Mouse (Mus musculus) skeletal muscle tissue, adult 2 months (tissue): Measurements from ENCODE around the gene P2ry1.
A peak's percentile ranks its signal among the peaks of the same experiment; 100 is the strongest.

ENCODE experiments used
- DNase-seq: peaks from one replicate; pipeline ENCODE4 v3.0.0-alpha.2; 2012; ENCODE audit warnings: low read depth, low spot score

The P2ry1 gene

DNA sequence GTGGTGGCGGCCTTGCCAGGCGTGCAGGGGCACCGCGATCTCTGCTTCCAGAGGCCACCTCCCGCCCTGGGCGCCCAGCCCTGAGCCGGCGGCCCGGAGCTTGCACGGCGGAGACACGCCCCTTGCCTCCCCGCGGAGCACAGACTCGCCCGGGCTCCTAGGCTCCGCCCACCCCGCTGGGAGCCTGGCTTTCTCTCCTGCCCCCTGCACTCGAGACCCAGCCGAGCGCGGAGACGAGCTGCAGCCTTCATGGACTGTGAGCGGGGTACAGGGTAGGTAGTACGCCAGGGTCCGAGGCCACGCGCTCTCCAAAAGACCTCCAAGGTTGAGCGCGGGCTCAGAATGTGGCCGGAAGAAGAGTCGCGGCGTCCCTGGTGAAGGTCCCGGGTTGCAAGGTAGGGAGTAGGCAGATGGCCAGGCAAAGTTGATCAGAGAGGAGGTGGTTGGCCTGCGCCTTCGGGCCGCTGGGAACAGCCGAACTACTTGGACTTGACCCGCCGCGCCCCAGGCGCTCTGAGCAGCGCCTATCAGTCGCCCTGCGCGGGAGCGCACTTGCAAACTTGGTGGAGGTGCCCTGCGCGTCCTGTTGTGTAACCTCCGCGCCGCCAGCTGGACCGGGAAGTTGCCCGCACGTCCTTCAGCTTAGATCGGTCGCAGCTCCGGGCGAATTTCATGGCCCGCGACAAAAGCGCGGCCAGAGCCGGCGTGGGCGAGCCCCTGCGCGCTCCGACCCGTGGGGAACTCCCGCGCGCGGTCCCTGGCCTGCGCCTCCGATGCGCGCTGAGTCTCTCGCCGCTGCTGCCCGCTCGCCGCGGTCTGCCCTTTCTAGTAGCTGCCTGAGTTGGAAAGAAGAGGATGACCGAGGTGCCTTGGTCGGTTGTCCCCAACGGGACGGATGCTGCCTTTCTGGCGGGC, at the start of gene P2ry1:
TSS of gene P2ry1 (plus strand) at position 209 of the 915 bp plus-strand sequence.
- peak; percentile 74 for DNase-seq

DNA sequence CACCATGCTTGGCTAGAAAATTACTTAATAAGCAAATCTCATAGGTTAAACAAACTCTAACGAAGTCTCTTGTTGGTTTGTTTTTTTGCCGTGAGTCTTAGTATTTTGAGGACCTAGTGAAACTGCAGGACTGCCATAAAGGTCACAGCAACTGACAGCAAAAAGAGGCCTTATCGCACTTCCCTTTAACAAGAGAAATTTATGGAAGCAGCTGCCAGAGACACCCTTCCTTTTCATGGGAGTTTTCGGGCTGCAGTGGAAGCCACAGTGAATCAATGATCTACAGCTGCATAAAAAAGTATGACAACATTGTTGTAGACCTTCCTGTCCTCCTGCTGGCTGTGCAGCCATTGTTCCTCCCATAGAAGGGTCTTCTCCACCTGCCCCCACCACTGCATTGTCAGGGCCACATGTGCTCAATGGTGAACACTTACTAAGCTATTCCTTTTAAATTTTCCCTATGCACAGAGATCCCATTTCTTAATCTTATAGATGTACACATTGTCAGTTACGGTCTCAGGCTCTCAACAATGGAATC, 49.3 kb upstream of the P2ry1 start:
- DNase-seq = no peak

DNA sequence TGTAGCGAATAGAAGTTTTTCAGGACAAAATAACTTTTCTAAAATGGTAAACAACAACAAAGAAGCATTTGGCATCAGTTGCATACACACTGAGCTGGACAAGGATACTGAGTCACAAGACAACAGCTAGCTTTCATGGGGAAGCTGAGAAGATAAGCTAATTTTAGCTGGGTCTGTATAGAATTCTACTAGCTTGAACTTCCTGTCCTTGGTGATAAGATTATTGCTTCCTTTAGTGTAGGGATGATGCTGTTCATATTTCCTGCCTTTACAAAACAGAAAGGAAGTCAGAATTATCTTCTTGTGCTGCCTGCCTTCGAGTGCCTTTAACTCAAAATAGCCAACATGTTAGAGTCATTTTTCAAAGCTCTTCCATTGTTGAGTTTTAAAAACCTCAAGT, 48.5 kb upstream of the P2ry1 start:
- no peak for DNase-seq

DNA sequence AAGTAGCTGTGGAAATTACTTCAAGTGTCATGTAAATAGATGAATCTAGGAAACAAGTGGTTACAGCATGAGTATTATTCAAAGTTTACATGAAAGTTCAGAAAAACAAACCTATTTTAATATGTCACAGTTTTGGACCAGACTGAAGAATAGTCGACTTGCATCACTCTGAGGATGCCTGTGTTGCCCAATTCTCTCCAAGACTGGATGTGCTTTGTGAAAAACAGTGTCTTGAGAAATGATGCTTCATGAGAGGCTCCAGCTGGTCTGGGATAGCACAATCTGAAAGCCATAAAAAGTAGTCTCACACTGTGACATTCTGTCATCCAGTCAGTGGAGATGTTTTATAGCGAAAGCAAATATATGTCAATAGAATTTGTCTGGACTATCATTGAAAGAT, 43.8 kb upstream of the P2ry1 start:
- DNase-seq = peak; percentile 27

DNA sequence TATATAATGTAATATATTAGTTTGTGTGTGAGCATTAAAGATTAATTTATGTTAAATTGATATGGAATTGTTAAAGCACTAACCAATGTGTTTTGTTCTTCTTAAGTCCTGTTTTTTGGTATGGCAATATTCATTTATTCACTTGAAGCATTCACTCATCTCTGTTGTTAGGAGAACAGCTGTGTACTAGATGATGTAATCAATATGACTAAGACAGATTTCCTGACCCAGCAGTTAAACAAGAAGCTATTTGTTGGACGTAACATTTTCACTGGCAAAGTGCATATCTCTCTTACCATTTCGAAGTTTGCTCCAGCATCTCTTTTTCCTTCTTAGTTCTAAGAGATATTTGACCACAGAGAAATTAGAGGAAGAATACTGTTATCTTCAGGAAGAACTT, 37.5 kb upstream of the P2ry1 start:
- DNase-seq = peak; percentile 27

DNA sequence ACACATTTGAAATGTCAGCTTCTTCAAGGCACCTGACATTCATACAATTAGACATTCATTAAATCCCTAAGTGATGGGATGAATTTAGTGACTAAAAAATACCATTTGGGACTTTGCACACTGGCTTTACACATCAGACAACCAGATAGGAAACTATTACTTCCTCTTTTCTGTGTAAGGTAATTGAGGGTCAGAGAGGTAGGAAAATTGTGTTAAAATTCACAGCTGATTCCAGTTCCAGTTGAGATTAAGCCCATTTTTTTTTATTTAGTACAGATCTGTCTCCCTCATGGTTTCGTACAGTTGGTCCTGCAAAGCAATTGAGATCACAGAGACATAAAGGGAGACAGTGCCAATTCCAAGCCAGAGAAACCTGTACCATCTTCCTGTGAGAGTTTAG, 27.7 kb upstream of the P2ry1 start:
- no peak for DNase-seq

DNA sequence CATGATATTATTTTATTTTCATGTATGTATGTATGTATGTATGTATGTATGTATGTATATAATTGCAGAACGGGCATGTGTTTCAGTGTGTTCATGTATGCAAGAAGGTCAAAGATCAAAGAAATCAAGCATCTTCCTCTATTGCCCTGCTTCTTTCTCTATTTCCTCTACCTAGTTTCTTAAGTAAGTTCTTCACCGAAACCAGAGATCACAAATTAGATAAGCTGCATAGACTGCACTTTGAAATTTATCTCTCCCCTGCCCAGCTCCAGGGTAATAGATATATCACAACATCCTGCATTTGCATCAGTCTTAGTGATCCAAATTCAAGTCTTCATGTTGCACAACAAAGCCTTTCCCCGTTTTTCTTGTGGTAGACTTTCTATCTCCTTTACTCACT, 20.5 kb upstream of the P2ry1 start:
- no peak for DNase-seq

DNA sequence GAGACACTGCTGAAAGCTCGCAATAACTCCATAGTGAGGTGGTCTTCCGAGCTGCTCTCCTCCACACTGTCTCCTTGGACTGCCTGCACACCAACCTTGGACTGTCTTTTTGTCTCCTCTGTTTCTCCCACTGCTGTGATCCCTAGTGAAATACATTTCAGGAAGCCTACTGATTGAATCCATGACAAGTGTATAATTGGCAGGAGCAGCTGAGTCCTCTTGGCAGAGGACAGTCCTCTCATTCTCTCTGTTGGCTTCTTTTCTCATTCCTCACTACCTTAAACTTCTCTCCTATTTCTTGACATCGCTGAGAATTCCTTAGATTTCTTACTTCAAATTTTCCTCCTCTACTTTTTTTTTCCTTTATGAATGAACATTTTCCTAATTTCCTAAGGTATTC, 4.5 kb upstream of the P2ry1 start:
- DNase-seq = peak; percentile 20

DNA sequence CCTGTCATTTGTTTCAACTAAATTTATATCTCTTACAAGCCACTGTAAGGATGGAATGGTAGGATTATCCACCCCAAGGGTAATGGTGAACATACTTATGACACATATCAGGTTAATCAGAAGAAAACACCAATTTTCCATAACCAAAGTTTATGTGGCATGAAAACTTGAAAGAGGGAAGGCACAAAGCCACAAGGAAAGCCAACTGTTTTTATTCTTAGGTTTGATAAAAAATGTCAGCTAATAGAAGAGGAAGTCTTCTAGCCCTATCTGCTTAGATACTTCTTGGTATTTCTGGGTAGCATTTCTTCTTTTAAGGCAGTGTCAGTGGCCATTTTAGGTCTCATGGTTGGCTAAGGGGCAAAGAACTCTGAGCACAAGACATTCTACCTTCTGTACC, 2.9 kb upstream of the P2ry1 start:
- no peak for DNase-seq

DNA sequence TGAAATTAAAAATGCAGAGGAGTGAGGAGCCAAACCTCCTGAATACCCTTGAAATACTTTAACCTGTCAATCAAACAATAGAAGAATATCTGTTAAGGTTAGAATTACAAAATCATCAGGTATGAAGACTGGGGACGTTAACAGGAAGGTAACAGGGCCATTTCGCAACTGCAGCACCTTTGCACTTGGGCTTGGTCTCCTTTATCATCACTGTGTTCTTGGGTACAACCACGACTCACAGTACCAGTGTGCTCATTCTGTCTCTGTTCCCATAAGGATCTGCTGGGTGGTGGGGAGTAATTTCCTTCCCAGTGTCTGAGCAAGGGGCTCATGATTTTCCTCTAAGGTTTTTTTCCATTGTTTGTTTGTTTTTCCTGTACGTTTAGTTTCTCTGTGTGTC, 1.8 kb upstream of the P2ry1 start:
- DNase-seq = no peak

DNA sequence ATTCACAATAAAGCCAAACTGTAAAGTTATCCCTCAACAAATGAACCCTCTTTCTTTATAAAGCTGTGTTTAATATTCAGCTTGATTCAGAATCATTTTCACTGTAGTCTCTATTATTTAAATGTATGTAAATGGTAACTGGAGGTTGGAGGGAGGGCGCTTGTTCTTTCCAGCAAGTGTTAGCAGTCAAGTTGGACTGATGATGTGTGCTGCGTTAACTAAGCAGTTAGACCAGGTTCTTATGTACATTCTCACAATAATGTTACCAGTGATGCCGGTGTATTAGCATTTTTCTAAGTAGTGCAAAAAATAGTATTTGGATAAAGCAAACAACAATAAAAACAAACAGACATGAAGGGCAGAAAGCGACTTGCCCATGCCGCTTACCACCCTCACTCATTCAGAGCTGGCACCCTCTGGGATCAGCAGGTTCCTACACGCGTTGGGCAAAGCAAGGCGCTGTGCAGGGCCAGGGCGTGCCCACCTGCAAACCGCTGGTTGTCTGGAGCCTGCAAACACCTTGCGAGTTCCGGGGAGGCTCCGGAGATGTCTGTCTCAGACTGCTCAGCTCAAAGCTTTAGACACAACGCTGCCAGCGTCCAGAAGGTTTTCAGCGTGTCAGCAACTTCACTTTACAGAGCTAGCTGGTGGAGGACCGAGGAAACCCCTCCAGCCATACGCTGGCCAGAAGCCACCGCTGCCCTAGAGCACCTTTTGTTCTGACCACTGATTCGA, 576 bp upstream of the P2ry1 start:
- DNase-seq = no peak

DNA sequence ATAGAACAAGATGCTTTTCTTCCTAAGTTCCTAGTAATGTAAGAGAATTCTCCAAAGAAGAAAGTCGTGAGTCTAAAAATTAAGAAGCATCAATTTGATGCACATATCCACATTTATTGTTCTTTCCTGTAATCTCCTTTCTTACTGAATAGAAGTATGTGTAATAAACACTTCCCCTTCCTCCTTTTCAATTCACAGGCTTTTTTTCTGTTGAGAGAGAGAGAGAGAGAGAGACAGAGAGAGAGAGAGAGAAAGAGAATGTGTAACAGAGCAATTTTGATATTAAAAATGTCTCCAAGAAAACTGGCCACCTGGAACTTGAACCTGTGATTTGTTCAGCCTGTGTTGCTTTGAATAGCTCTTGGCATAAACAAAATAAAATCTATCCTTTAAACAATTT, 2.0 kb downstream of the P2ry1 start:
- DNase-seq = no peak

DNA sequence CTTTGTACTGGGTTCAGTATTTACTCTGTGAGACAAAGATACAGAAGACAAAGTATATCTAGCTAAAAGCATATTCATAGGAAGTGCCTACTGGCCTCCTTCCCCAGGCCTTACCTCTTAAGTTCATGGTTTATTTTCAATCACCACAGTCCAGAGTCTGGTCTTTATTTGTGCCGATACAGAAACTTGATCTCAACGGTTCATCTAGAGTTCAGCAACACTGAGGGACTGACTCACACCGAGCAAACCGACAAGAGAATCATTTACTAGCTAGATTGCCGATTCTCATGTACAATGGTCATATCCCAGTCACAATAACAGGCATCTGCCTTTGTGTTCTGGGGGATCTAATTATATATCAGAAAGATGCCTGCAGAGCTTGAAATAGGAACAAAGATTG, 9.1 kb downstream of the P2ry1 start:
- DNase-seq = no peak

DNA sequence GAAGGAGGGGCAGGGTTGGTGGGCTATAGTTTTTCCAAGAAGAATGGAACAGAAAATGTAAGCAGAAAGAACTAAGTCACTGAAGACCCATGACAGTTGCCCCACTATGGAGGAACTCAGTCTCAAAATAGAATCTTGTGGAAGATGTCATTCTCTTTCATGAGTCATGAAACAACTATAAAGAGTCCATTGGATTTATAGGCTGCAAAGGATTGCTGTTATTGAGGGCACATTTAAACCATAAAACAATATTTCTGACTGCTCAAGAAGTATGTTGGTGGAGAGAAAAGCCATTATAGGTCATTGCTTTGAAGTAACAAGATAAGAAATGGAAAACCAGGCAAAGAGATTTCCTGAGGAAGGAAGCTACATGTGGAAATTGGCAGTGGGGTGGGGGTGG, 10.0 kb downstream of the P2ry1 start:
- DNase-seq = no peak

DNA sequence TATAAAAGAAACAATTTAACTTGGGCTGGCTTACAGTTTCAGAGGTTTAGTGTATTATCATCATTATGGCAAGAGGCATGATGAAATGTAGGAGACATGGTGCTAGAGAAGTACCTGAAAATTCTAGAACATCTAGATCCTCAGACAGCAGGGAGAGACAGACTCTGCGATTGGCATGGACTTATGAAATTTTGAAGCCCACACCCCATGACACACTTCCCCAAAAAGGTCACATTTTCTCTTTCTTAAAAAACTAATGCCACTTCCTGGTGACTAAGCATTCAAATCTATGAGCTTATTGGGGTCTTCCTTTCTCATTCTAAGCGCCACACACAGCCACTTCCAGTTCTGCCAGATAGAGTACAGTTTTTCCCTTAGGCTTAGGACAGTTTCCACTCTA, 14.1 kb downstream of the P2ry1 start:
- DNase-seq = no peak

DNA sequence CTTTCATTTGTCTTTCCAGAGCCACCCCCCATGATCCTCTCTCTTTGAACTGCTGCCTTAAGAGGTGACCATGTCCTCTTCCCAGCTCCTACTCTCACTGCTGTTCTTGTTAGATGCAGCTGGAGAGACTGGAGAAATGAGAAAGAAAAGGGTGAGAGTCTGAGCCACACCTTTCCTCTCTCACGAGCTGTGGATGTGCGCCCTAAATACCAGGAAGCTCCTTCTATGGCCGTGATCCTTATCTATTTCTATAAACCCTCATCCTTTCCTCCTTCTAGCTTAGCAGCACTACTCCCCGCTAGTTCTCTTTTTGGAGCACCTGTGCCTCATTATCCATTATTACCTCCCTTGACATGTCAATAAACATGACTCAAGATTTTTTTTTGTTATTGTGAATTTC, 29.5 kb downstream of the P2ry1 start:
- no peak for DNase-seq

DNA sequence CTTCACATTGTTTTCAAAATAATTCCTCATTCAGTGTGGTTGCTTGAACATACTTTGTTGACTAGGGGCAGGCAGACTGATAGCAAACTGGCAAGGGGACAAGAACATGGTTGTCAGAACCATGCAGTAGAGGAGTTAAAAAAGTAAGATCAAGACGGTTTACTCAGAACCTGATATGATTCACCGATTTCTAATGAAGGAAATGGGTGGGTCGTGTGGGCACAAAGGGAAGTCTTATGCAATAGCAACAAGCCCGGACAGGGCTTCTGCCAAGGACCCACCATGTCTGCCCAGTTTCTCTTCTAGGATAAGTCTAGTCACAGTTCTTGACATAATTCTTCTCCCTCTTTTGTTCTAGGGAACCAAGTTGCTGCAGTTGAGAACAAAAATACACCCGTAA, 33.0 kb downstream of the P2ry1 start:
- no peak for DNase-seq

DNA sequence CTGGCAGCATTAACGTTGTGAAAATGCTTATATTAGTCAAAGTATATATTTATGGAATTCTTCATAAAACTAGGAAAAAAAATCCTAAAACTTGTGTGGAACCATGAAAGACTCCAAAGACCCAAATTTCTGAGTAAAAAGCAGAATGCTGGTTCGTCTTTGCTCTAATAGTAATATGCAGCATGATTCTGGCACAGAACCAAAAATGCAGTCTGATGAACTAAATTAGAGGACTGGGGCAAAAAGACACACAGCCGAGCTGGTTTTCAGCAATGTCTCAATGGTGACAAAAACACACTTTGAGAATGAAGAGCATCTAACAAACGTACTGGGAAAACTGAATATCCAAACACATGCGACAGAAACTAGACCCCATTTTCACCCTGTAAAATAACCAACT, 37.3 kb downstream of the P2ry1 start:
- no peak for DNase-seq

DNA sequence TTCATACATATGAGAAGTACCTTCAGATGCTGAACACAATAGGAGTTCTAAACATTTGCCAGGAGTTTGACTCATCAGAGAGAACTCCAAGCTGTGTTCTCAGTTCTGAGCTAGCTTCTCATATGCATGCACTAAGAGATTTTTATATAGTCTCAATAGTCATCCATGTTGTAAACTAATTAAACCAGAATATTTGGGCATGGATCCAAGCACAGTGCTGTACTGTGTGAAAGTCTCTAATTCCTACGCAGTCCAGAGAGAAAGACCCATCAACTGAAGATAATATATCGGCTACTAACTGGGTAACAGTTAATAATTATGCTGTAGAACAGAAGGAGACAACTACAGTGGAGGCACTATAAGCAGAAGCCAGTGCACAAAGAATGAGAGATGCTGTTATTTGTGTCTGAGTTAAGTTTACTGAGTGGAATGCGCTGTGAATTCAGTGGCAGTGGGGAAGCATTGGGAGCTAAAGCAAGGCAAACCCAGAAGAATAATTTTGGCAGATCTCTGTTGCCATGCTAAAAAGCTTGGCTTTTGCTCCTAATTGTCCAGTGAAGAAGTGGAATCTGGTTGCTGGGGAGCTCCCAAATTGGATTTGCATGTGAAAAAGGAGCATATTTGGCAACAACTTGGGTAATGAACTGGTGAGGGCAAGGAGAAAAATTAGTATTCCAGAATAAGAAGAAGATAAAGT, 47.5 kb downstream of the P2ry1 start:
- no peak for DNase-seq
